Mouse (Mus musculus) MEL (cell line): Measurements from ENCODE around the gene Psmd9.

ENCODE experiments used
- CTCF ChIP-seq, 3 experiments: IDR thresholded peaks in 2 of 3; conservative IDR thresholded peaks in 1 of 3; 2 replicates each; pipeline ENCODE4 v1.5.1; 2011 to 2012; ENCODE audit warnings: low read length in 3 of 3, low read depth in 2 of 3, mild to moderate bottlenecking in 2 of 3, improper control_type of control experiment in 1 of 3, inconsistent platforms in 1 of 3, mixed read lengths in 1 of 3, moderate library complexity in 1 of 3; ENCODE audit not compliant: control insufficient read depth in 1 of 3, insufficient read depth in 1 of 3, poor library complexity in 1 of 3, severe bottlenecking in 1 of 3
- E2F4 ChIP-seq: IDR thresholded peaks from 2 replicates; pipeline ENCODE4 v1.6.1; 2011; ENCODE audit warnings: low read depth, low read length, improper control_type of control experiment, borderline replicate concordance
- EP300 ChIP-seq, 2 experiments: IDR thresholded peaks; 2 replicates each; pipeline ENCODE4 v1.6.1; 2011; ENCODE audit warnings: improper control_type of control experiment in 2 of 2, low read length in 2 of 2, low read depth in 1 of 2, mild to moderate bottlenecking in 1 of 2
- GABPA ChIP-seq: IDR thresholded peaks from 2 replicates; pipeline ENCODE4 v1.6.1; 2012; ENCODE audit warnings: low read depth, mild to moderate bottlenecking, inconsistent platforms, low read length, improper control_type of control experiment, moderate library complexity
- MAFK ChIP-seq: IDR thresholded peaks from 2 replicates; pipeline ENCODE4 v1.6.1; 2011; ENCODE audit warnings: low read depth, mild to moderate bottlenecking, low read length, improper control_type of control experiment, borderline replicate concordance
- MAX ChIP-seq: IDR thresholded peaks from 2 replicates; pipeline ENCODE4 v1.6.1; 2011; ENCODE audit warnings: low read length, improper control_type of control experiment
- NELFE ChIP-seq: IDR thresholded peaks from 2 replicates; pipeline ENCODE4 v1.6.1; 2011; ENCODE audit warnings: low read depth, low read length, improper control_type of control experiment
- POLR2A ChIP-seq, 2 experiments: IDR thresholded peaks; 2 replicates each; pipeline ENCODE4 v1.6.1; 2011 to 2012; ENCODE audit warnings: low read length in 2 of 2, mild to moderate bottlenecking in 2 of 2, control low read depth in 1 of 2, improper control_type of control experiment in 1 of 2, low read depth in 1 of 2, moderate library complexity in 1 of 2; ENCODE audit not compliant: control insufficient read depth in 1 of 2, insufficient read depth in 1 of 2, poor library complexity in 1 of 2
- SIN3A ChIP-seq: IDR thresholded peaks from 2 replicates; pipeline ENCODE4 v1.6.1; 2012; ENCODE audit warnings: low read length, improper control_type of control experiment, inconsistent platforms
- TAL1 ChIP-seq: IDR thresholded peaks from 2 replicates; pipeline ENCODE4 v1.6.1; 2012; ENCODE audit warnings: mild to moderate bottlenecking, inconsistent platforms, low read length, moderate library complexity, mixed read lengths
- TCF12 ChIP-seq: IDR thresholded peaks from 2 replicates; pipeline ENCODE4 v1.6.1; 2014; ENCODE audit warnings: low read depth, mild to moderate bottlenecking, inconsistent platforms, low read length, improper control_type of control experiment, moderate library complexity
- USF1 ChIP-seq: IDR thresholded peaks from 2 replicates; pipeline ENCODE4 v1.6.1; 2014; ENCODE audit warnings: low read depth, mild to moderate bottlenecking, inconsistent platforms, low read length, improper control_type of control experiment, moderate library complexity

GRCm38 (mm10) chr5:123151077-123151476, 18.1 kb upstream of the Psmd9 start:
- TF ChIP-seq TAL1 (no peak), EP300 (IDR thresholded peaks at IDR 0.05; ENCODE audit: low read depth in 1 of 2, low read length in 2 of 2) (no peak), TCF12 (no peak), GABPA (no peak), NELFE (no peak), USF1 (peak; percentile 44; the same call in 1 of the 2 replicates), CTCF (IDR thresholded peaks at IDR 0.05 in 2 of 3, conservative IDR thresholded peaks at IDR 0.05 in 1 of 3; ENCODE audit: control insufficient read depth in 1 of 3, insufficient read depth in 1 of 3, low read depth in 2 of 3, low read length in 3 of 3, poor library complexity in 1 of 3, severe bottlenecking in 1 of 3) (no peak), MAX (no peak), POLR2A (IDR thresholded peaks at IDR 0.05; ENCODE audit: control insufficient read depth in 1 of 2, insufficient read depth in 1 of 2, low read depth in 1 of 2, low read length in 2 of 2, poor library complexity in 1 of 2) (no peak; a peak in 1 of 4 replicates), SIN3A (peak; percentile 63), E2F4 (no peak), MAFK (no peak)
